Mouse (Mus musculus) hindbrain, embryonic 16.5 days (tissue): ENCODE data around the gene Arl15. TPM values are rescaled to one million over a fixed set of nuclear protein-coding genes. Genes with fewer than 3 reads are reported as not detected.

Experiments
- ATAC-seq: fragments of 200-750 bp; cut with Nextera tagmentation; 2 replicates; pipeline ENCODE4 v1.8.0; 2017; ENCODE audit warnings: moderate TSS enrichment, moderate library complexity
- H3K27ac ChIP-seq: fragments of 300-500 bp; sonication (generic); 2 replicates; pipeline ENCODE4 v1.5.1; 2014; ENCODE audit warnings: low read depth, mild to moderate bottlenecking, control low read depth, low read length, moderate library complexity
- H3K27me3 ChIP-seq: fragments of 300-500 bp; sonication (generic); replicated peaks from 2 replicates; pipeline ENCODE4 v1.6.1; 2014; ENCODE audit warnings: low read length; ENCODE audit not compliant: control insufficient read depth, insufficient read depth
- H3K36me3 ChIP-seq: fragments of 300-500 bp; sonication (generic); 2 replicates; pipeline ENCODE4 v1.6.1; 2014; ENCODE audit warnings: mild to moderate bottlenecking, low read length, moderate library complexity, mixed read lengths; ENCODE audit not compliant: control insufficient read depth, insufficient read depth
- H3K4me1 ChIP-seq: fragments of 300-500 bp; sonication (generic); 2 replicates; pipeline ENCODE4 v1.6.1; 2014; ENCODE audit warnings: low read depth, low read length; ENCODE audit not compliant: control insufficient read depth, insufficient read depth
- H3K4me2 ChIP-seq: fragments of 300-500 bp; sonication (generic); 2 replicates; pipeline ENCODE4 v1.6.1; 2014; ENCODE audit warnings: mild to moderate bottlenecking, low read length, control low read depth, moderate library complexity
- H3K4me3 ChIP-seq: fragments of 300-500 bp; sonication (generic); 2 replicates; pipeline ENCODE4 v1.5.1; 2014; ENCODE audit warnings: mild to moderate bottlenecking, low read length, control low read depth, moderate library complexity
- H3K9ac ChIP-seq: fragments of 300-500 bp; sonication (generic); 2 replicates; pipeline ENCODE4 v1.6.1; 2014; ENCODE audit warnings: low read depth, mild to moderate bottlenecking, control low read depth, low read length, moderate library complexity
- H3K9me3 ChIP-seq: fragments of 300-500 bp; sonication (generic); 2 replicates; pipeline ENCODE4 v1.6.1; 2014; ENCODE audit warnings: mild to moderate bottlenecking, low read length, moderate library complexity; ENCODE audit not compliant: control insufficient read depth
- WGBS: fragments of 180-500 bp; shearing (Covaris S2); extraction: QIAGEN DNeasy Blood & Tissue Kit; methylation state at CpG from one replicate; pipeline ENCODE4 v1.1.7; 2014; 5-methylcytosine and 5-hydroxymethylcytosine counted together
- polyA plus RNA-seq: library from polyadenylated mRNA; unstranded; fragments of >200 nt; fragmentation: Nextera tagmentation; extraction: Ambion mirVana; gene quantifications from 2 replicates; pipeline ENCODE4 v1.2.1, GENCODE M21; 2015

Arl15 gene
- polyA plus RNA-seq, 1 experiment from 2014 or later, result 21.5 TPM

GRCm38 (mm10) chr13:113816421-113816810 lies 22.1 kb downstream of the Arl15 start:
- whole genome bisulfite sequencing, result 62% methylated on average over 6 of the region's 6 CpGs
- no peaks in the 10 kb centered on the region for H3K27me3 ChIP-seq
- H3K9me3 ChIP-seq, result no peaks in the 10 kb centered on the region
- H3K4me2 ChIP-seq, result no peak overlapping the region
- H3K4me3 ChIP-seq, result no peak overlapping the region
- ATAC-seq, result no peak
- no peak overlapping the region for H3K27ac ChIP-seq
- peaks cover 4% of the 10 kb centered on the region for H3K4me1 ChIP-seq
- H3K9ac ChIP-seq, result no peak overlapping the region
- H3K36me3 ChIP-seq, result no peaks in the 10 kb centered on the region

GRCm38 (mm10) chr13:113819006-113819405 lies 24.7 kb downstream of the Arl15 start:
- WGBS, result 96% methylated on average over 7 of the region's 7 CpGs
- H3K4me2 ChIP-seq, result no peak overlapping the region
- H3K27me3 ChIP-seq, result no peaks in the 10 kb centered on the region
- ATAC-seq, result no peak
- H3K9me3 ChIP-seq, result no peaks in the 10 kb centered on the region
- no peak overlapping the region for H3K4me3 ChIP-seq
- H3K4me1 ChIP-seq, result no peaks in the 10 kb centered on the region
- no peak overlapping the region for H3K9ac ChIP-seq
- H3K27ac ChIP-seq, result no peak overlapping the region
- no peaks in the 10 kb centered on the region for H3K36me3 ChIP-seq

- H3K4me3 ChIP-seq, result no peak overlapping the region
- ATAC-seq, result no peak
- H3K4me2 ChIP-seq, result no peak overlapping the region
- no peaks in the 10 kb centered on the region for H3K9me3 ChIP-seq
- no peak overlapping the region for H3K27ac ChIP-seq
- no peaks in the 10 kb centered on the region for H3K4me1 ChIP-seq
- no peaks in the 10 kb centered on the region for H3K36me3 ChIP-seq
- no peaks in the 10 kb centered on the region for H3K27me3 ChIP-seq
- WGBS, result 93% methylated on average over 3 of the region's 3 CpGs
- no peak overlapping the region for H3K9ac ChIP-seq
Measured at GRCm38 (mm10) chr13:113820176-113820575, 25.9 kb downstream of the Arl15 start.

- H3K4me2 ChIP-seq, result no peak overlapping the region
- WGBS, result 77% methylated on average over 12 of the region's 12 CpGs
- no peaks in the 10 kb centered on the region for H3K27me3 ChIP-seq
- no peaks in the 10 kb centered on the region for H3K36me3 ChIP-seq
- no peak overlapping the region for H3K9ac ChIP-seq
- no peaks in the 10 kb centered on the region for H3K9me3 ChIP-seq
- H3K27ac ChIP-seq, result 0 out of 2 replicates have a peak overlapping the region, but pooled peaks have one; percentile 9
- no peaks in the 10 kb centered on the region for H3K4me1 ChIP-seq
- ATAC-seq, result peak; percentile 56; the same call in 1 of the 2 replicates
- no peak overlapping the region for H3K4me3 ChIP-seq
Measured at GRCm38 (mm10) chr13:113821891-113822290, 27.6 kb downstream of the Arl15 start.

- Histone ChIP-seq H3K36me3 (no peaks in the 10 kb centered on the region), H3K27ac (no peak overlapping the region), H3K9ac (no peak overlapping the region), H3K4me2 (no peak overlapping the region), H3K9me3 (no peaks in the 10 kb centered on the region), H3K27me3 (no peaks in the 10 kb centered on the region), H3K4me3 (no peak overlapping the region), H3K4me1 (no peaks in the 10 kb centered on the region)
- no peak for ATAC-seq
- WGBS, result 84% methylated on average over 3 of the region's 3 CpGs
Measured at GRCm38 (mm10) chr13:113824027-113824426, 29.7 kb downstream of the Arl15 start.

- no peaks in the 10 kb centered on the region; the same call in 1 of the 2 replicates for H3K36me3 ChIP-seq
- no peaks in the 10 kb centered on the region for H3K4me1 ChIP-seq
- no peaks in the 10 kb centered on the region for H3K27me3 ChIP-seq
- no peak overlapping the region for H3K4me3 ChIP-seq
- no peak for ATAC-seq
- H3K9me3 ChIP-seq, result no peaks in the 10 kb centered on the region
- 90% methylated on average over 3 of the region's 3 CpGs for WGBS
- H3K9ac ChIP-seq, result no peak overlapping the region
- H3K27ac ChIP-seq, result no peak overlapping the region
- H3K4me2 ChIP-seq, result no peak overlapping the region
Measured at GRCm38 (mm10) chr13:113828633-113829032, 34.3 kb downstream of the Arl15 start.

GRCm38 (mm10) chr13:113829079-113829478 lies 34.8 kb downstream of the Arl15 start:
- Histone ChIP-seq H3K27ac (no peak overlapping the region), H3K27me3 (no peaks in the 10 kb centered on the region), H3K36me3 (no peaks in the 10 kb centered on the region; the same call in 1 of the 2 replicates), H3K4me2 (no peak overlapping the region), H3K9ac (no peak overlapping the region), H3K9me3 (no peaks in the 10 kb centered on the region), H3K4me3 (no peak overlapping the region), H3K4me1 (no peaks in the 10 kb centered on the region)
- 93% methylated on average over 2 of the region's 2 CpGs for whole genome bisulfite sequencing
- no peak for ATAC-seq

- Histone ChIP-seq H3K4me3 (no peak overlapping the region), H3K9ac (no peak overlapping the region), H3K27ac (no peak overlapping the region), H3K27me3 (no peaks in the 10 kb centered on the region), H3K4me1 (no peaks in the 10 kb centered on the region), H3K36me3 (no peaks in the 10 kb centered on the region; the same call in 1 of the 2 replicates), H3K4me2 (no peak overlapping the region), H3K9me3 (no peaks in the 10 kb centered on the region)
- WGBS, result 86% methylated on average over 3 of the region's 3 CpGs
- no peak for ATAC-seq
Measured at GRCm38 (mm10) chr13:113830805-113831204, 36.5 kb downstream of the Arl15 start.

- Histone ChIP-seq H3K4me3 (no peak overlapping the region), H3K9me3 (no peaks in the 10 kb centered on the region), H3K36me3 (no peaks in the 10 kb centered on the region; the same call in 1 of the 2 replicates), H3K27ac (no peak overlapping the region), H3K4me1 (no peaks in the 10 kb centered on the region), H3K9ac (no peak overlapping the region), H3K4me2 (no peak overlapping the region), H3K27me3 (no peaks in the 10 kb centered on the region)
- no peak for ATAC-seq
- 90% methylated on average over 6 of the region's 6 CpGs for WGBS
Measured at GRCm38 (mm10) chr13:113832947-113833346, 38.6 kb downstream of the Arl15 start.

- 94% methylated on average over 6 of the region's 6 CpGs for WGBS
- Histone ChIP-seq H3K36me3 (no peaks in the 10 kb centered on the region), H3K4me2 (no peak overlapping the region), H3K4me1 (no peaks in the 10 kb centered on the region), H3K9ac (no peak overlapping the region), H3K9me3 (no peaks in the 10 kb centered on the region), H3K27me3 (no peaks in the 10 kb centered on the region), H3K4me3 (no peak overlapping the region), H3K27ac (no peak overlapping the region)
- no peak for ATAC-seq
Measured at GRCm38 (mm10) chr13:113835921-113836320, 41.6 kb downstream of the Arl15 start.
